Mouse (Mus musculus): ENCODE measurements around the gene Phc2.

GRCm38 (mm10) chr4:128682281-128682680 is 27.8 kb downstream of the Phc2 start:
- no peak for TF ChIP-seq HCFC1 (IDR thresholded peaks at IDR 0.05; ENCODE audit: low read depth, low read length)
- TF ChIP-seq ZNF384 (IDR thresholded peaks at IDR 0.05; ENCODE audit: low read depth, low read length): no peak
- no peak for TF ChIP-seq SIN3A (IDR thresholded peaks at IDR 0.05; ENCODE audit: low read length)

All from MEL (cell line).